Mouse (Mus musculus) T-helper 2 cell (primary cell): ENCODE measurements around the gene Gm21698.
"Not testable (repeated sequence)": the region's sequence is repeated elsewhere in the genome, so short reads cannot be mapped to it uniquely, and the experiment has no call there.

Experiments used
- in situ Hi-C: fragments of 300-600 bp; cut with MboI, MseI; formaldehyde crosslinking; loops from one replicate; pipeline ENCODE4 v1.15.1; 2025; ENCODE audit warnings: high pct_unique_total_duplicates

Gm21698 gene

GRCm38 (mm10) chr5:25988550-25988949, at the start of gene Gm21698:
Gene Gm21698, minus strand, starts transcription at chr5:25988650.
- in situ Hi-C loops = not testable (repeated sequence)

GRCm38 (mm10) chr5:26022816-26023215, 34.4 kb upstream of the Gm21698 start, which contains the start of gene Gm5862:
Gene Gm5862, minus strand, starts transcription at chr5:26022916.
- in situ Hi-C loops = not testable (repeated sequence)

GRCm38 (mm10) chr5:26007697-26008096, 19.2 kb upstream of the Gm21698 start:
- in situ Hi-C loops = loop anchor here (5.0 kb wide), 1 partner anchor 50 kb away; no protein-coding TSS in a partner anchor

GRCm38 (mm10) chr5:26006937-26007695, 18.7 kb upstream of the Gm21698 start:
- in situ Hi-C loops = loop anchor here (5.0 kb wide), 1 partner anchor 50 kb away; no protein-coding TSS in a partner anchor

GRCm38 (mm10) chr5:26004698-26005097, 16.2 kb upstream of the Gm21698 start, which contains the start of gene Gm1979:
Gene Gm1979, minus strand, starts transcription at chr5:26004798.
- in situ Hi-C loops = loop anchor here (5.0 kb wide), 1 partner anchor 47 kb away; no protein-coding TSS in a partner anchor

- in situ Hi-C loops = not testable (repeated sequence)
These were observed 15.9 kb downstream of the Gm21698 start, which contains the start of gene Gm21680 for GRCm38 (mm10) chr5:25972563-25972962. Gene Gm21680, minus strand, starts transcription at chr5:25972663.

- in situ Hi-C loops = loop anchor here (5.0 kb wide), 1 partner anchor 50 kb away; no protein-coding TSS in a partner anchor
These were observed 31.4 kb downstream of the Gm21698 start for GRCm38 (mm10) chr5:25957050-25957449.

- in situ Hi-C loops = loop anchor here (5.0 kb wide), 1 partner anchor 51 kb away; no protein-coding TSS in a partner anchor
These were observed 31.8 kb downstream of the Gm21698 start for GRCm38 (mm10) chr5:25956611-25957010.

GRCm38 (mm10) chr5:25954317-25954716, 34.1 kb downstream of the Gm21698 start, which contains the start of gene Gm21671:
Gene Gm21671, minus strand, starts transcription at chr5:25954417.
- in situ Hi-C loops = not testable (repeated sequence)

GRCm38 (mm10) chr5:25945391-25945790, 43.1 kb downstream of the Gm21698 start:
- in situ Hi-C loops = not testable (repeated sequence)

GRCm38 (mm10) chr5:25942281-25942680, 46.2 kb downstream of the Gm21698 start, which contains the start of gene Gm21663:
Gene Gm21663, minus strand, starts transcription at chr5:25942381.
- in situ Hi-C loops = not testable (repeated sequence)
